Mouse (Mus musculus) erythroid progenitor cell, adult 5-6 weeks (primary cell): ENCODE results near the gene Olfr190. TPM values are rescaled to one million over a fixed set of nuclear protein-coding genes. Genes with fewer than 3 reads are reported as not detected.
"Not testable (repeated sequence)": the region's sequence is repeated elsewhere in the genome, so short reads cannot be mapped to it uniquely, and the experiment has no call there.

ENCODE experiments used
- ATAC-seq: replicated peaks from 2 replicates; pipeline ENCODE4 v1.8.0; 2016; ENCODE audit warnings: moderate number of reproducible peaks, mild to moderate bottlenecking, moderate TSS enrichment, inconsistent platforms; ENCODE audit not compliant: poor library complexity, low FRiP score, severe bottlenecking
- total RNA-seq, 2 experiments: library from RNA; stranded (forward) in 1 of 2; stranded (reverse) in 1 of 2; fragments of 150-400 nt in 1 of 2; fragments of 186-747, 209-891 nt in 1 of 2; gene quantifications; 2 replicates each; pipeline versions ENCODE4 v1.2.3 to v1.2.4; 2015 to 2017; ENCODE audit warnings: low replicate concordance in 2 of 2

The Olfr190 gene
- total RNA-seq (2015; ENCODE audit: low replicate concordance) (not detected in 2 replicates), total RNA-seq (2017; ENCODE audit: low replicate concordance) (not detected in 2 replicates)

- no peak for ATAC-seq
Measured at GRCm38 (mm10) chr16:59077905-59078304, at the start of gene Olfr190. Gene Olfr190 (minus strand): TSS chr16:59078005.

DNA sequence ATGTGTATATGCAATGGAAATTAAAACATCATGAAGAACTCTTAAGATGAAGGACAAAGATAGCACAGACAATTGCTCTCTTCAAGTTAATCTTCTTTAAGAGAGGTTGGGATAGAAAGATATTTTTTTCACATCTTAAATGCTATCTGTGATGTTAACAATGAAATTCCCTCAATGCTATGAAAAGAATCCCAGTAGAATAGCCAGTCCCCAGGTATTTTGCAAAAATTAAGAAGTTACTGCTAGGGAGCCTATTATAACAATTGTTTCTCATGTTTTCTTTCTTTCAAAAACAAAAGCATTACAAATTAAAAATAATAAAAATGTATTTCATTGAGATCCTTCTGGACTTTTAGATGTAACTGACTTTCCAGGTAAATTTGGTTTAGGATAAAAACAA, 43.2 kb upstream of the Olfr190 start, which contains the start of gene Olfr194:
Olfr194 (minus strand) TSS at position 101 of the 400 bp plus-strand sequence.
- ATAC-seq: no peak

DNA sequence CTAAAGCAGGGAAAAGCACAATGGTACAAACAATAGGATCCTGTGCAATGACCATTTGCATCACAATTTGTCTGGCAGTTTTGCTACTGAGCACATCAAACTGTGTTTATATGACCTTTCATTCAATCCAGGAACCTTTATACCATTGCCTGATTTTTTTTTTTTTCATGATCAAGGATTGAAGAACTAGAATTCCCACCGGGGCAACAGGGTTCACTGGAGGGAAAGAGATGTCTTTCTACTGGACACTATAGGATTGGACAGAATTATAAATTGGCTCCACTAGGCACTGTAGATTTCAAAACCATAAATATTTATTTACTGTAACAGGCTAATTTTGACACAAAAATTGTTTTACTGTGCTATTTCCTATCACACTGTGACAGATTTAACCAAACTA, 34.0 kb upstream of the Olfr190 start, which contains the start of gene Olfr193:
Olfr193 (minus strand) TSS at position 101 of the 400 bp plus-strand sequence.
- no peak for ATAC-seq

DNA sequence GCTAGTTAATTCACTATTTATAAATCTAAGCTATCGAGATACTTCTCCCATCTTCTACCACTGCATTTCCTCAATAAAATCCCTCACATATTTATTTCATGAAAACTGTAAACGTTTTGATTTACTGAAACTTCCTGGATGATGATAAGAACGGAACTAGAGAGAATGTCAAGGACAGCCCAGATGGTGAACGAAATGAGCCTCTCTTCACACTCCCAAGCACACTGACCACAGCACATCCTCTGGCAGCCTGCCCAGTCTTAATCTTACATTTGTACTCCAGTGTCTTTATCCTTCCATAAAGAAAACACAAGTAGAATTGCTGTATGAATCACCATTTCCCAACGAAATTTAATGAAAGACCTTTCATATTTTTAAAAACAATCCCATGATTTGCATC, 30.7 kb upstream of the Olfr190 start:
- ATAC-seq: not testable (repeated sequence)

- ATAC-seq: no peak
Measured at GRCm38 (mm10) chr16:59105312-59105711, 27.5 kb upstream of the Olfr190 start.

DNA sequence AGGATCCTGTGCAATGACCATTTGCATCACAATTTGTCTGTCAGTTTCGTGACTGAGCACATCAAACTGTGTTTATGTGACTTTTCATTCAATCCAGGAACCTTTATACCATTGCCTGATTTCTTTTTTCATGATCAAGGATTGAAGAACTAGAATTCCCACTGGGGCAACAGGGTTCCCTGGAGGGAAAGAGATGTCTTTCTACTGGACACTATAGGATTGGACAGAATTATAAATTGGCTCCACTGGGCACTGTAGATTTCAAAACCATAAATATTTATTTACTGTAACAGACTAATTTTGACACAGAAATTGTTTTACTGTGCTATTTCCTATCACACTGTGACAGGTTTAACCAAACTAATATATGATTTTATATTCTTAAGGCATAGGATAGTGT, 11.9 kb upstream of the Olfr190 start, which contains the start of gene Olfr191:
Olfr191 (minus strand) TSS at position 101 of the 400 bp plus-strand sequence.
- ATAC-seq: not testable (repeated sequence)

DNA sequence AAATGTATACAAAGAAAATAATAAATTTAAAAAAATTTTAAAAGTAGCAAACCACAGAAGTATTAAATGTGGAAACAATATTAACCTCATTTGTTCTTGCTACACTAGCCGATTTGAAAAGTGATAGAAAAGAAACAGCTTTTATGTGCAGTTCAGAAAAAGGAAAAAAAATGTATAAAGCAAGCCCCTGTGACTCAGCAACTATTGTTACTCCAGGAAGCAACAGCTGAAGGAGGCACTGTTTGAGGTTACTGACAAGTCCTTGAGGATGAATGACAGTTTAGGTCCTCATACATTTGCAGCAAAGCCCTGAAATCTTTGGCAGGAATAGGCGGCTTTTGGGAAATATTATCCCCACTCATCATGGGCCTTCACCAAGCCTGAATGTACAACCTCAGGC, 3.3 kb upstream of the Olfr190 start:
- ATAC-seq: not testable (repeated sequence)

DNA sequence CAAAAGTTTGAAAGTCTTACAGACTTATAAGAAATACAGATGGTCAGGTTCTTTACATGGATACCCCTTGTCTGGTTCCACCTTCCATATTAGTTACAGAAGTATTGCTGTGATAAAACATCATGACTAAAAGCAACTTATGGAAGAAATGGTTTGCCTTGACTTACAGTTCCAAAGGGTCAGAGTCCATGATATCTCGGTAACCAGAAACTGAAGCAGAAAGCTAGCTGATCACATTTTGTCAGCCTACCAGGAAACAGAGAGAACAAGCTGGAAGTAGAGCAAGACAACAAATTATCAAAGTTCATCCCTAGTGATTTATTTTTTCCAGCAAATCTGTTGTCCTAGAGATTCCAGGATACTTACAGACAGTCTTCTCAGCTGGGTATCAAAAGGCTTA, 4.3 kb downstream of the Olfr190 start:
- no peak for ATAC-seq

DNA sequence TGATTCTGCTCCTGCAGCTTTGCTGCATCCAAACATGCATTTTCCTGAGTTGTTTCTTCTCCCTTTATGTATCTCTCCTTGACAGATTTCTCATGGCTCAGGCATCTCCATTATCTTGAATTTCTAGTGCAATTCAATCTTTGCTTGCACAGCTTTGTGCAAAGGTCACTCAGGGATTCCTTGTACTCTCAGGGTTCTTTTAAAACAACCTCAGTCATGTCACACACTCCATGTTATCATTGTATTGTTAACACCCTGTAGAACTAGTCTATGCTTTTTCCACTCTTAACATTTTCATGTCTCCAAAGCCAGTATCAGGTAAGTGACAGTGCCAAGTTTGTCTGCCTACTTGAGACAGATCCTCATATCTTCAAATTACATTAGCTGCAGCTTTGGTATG, 6.0 kb downstream of the Olfr190 start:
- no peak for ATAC-seq

DNA sequence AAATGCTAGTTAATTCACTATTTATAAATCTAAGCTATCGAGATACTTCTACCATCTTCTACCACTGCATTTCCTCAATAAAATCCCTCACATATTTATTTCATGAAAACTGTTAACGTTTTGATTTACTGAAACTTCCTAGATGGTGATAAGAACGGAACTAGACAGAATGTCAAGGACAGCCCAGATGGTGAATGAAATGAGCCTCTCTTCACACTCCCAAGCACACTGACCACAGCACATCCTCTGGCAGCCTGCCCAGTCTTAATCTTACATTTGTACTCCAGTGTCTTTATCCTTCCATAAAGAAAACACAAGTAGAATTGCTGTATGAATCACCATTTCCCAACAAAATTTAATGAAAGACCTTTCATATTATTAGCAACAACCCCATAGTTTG, 15.4 kb downstream of the Olfr190 start:
- ATAC-seq: not testable (repeated sequence)

- not testable (repeated sequence) for ATAC-seq
Measured at GRCm38 (mm10) chr16:59049286-59049685, 28.5 kb downstream of the Olfr190 start.

- ATAC-seq: no peak
Measured at GRCm38 (mm10) chr16:59048860-59049259, 28.9 kb downstream of the Olfr190 start.

DNA sequence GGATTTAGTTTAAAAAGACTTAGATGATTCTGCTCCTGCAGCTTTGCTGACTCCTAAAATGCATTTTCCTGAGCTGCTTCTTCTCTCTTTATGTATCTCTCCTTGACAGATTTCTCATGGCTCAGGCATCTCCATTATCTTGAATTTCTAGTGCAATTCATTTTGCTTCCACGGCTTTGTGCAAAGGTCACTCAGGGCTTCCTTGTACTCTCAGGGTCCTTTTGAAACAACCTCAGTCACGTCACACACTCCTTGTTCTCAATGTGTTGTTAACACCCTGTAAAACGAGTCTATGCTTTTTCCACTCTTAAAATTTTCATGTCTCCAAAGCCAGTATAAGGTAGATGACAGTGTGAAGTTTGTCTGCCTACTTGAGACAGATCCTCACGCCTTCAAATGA, 30.2 kb downstream of the Olfr190 start:
- no peak for ATAC-seq

GRCm38 (mm10) chr16:59045835-59046234, 32.0 kb downstream of the Olfr190 start:
- no peak for ATAC-seq

- ATAC-seq: no peak
Measured at GRCm38 (mm10) chr16:59039710-59040109, 38.1 kb downstream of the Olfr190 start, which contains the start of gene Olfr187. Gene Olfr187 (minus strand): TSS chr16:59039767.

DNA sequence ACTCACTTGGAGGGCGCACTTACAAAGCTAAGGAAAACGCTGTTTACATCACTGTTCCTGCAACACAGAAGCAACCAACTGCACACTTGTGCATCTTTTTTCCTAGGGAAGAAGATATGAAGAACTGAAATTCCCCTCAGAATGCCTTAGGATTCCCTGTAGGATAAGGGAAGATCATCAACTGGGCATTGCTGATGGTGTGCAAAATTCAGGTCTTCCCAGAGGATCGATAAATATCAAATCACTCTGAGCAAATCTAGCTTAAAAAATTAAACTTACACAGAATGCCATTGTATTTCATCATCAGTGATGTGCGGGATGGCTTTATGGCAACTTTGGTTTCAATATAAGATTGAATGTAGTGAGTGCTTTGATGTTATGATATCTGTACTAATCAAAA, 47.6 kb downstream of the Olfr190 start, which contains the start of gene Olfr186:
Olfr186 (minus strand) TSS at position 101 of the 400 bp plus-strand sequence.
- no peak for ATAC-seq

Other genes with a start within 250 kb of the Olfr190 start
- gene Olfr177, start 203.2 kb downstream of the Olfr190 start, total RNA-seq (2015; ENCODE audit: low replicate concordance): not detected in 2 replicates
- gene Olfr177, start 203.2 kb downstream of the Olfr190 start, total RNA-seq (2017; ENCODE audit: low replicate concordance): not detected in 2 replicates
- gene Olfr178, start 185.9 kb downstream of the Olfr190 start, total RNA-seq (2015; ENCODE audit: low replicate concordance): not detected in 2 replicates
- gene Olfr178, start 185.9 kb downstream of the Olfr190 start, total RNA-seq (2017; ENCODE audit: low replicate concordance): not detected in 2 replicates
- not detected in 2 replicates for gene Olfr181, start 149.2 kb downstream of the Olfr190 start, total RNA-seq (2015; ENCODE audit: low replicate concordance)
- not detected in 2 replicates for gene Olfr181, start 149.2 kb downstream of the Olfr190 start, total RNA-seq (2017; ENCODE audit: low replicate concordance)
- not detected in 2 replicates for gene Olfr180, start 148.6 kb downstream of the Olfr190 start, total RNA-seq (2015; ENCODE audit: low replicate concordance)
- gene Olfr180, start 148.6 kb downstream of the Olfr190 start, total RNA-seq (2017; ENCODE audit: low replicate concordance): not detected in 2 replicates
- gene Olfr183, start 82.6 kb downstream of the Olfr190 start, total RNA-seq (2015; ENCODE audit: low replicate concordance): not detected in 2 replicates
- gene Olfr183, start 82.6 kb downstream of the Olfr190 start, total RNA-seq (2017; ENCODE audit: low replicate concordance): not detected in 2 replicates
- not detected in 2 replicates for gene Olfr186, start 47.7 kb downstream of the Olfr190 start, total RNA-seq (2015; ENCODE audit: low replicate concordance)
- gene Olfr186, start 47.7 kb downstream of the Olfr190 start, total RNA-seq (2017; ENCODE audit: low replicate concordance): not detected in 2 replicates
- not detected in 2 replicates for gene Olfr187, start 38.2 kb downstream of the Olfr190 start, total RNA-seq (2015; ENCODE audit: low replicate concordance)
- gene Olfr187, start 38.2 kb downstream of the Olfr190 start, total RNA-seq (2017; ENCODE audit: low replicate concordance): not detected in 2 replicates
- gene Olfr191, start 11.8 kb upstream of the Olfr190 start, total RNA-seq (2015; ENCODE audit: low replicate concordance): not detected in 2 replicates
- not detected in 2 replicates for gene Olfr191, start 11.8 kb upstream of the Olfr190 start, total RNA-seq (2017; ENCODE audit: low replicate concordance)
- not detected in 2 replicates for gene Olfr193, start 33.9 kb upstream of the Olfr190 start, total RNA-seq (2015; ENCODE audit: low replicate concordance)
- gene Olfr193, start 33.9 kb upstream of the Olfr190 start, total RNA-seq (2017; ENCODE audit: low replicate concordance): not detected in 2 replicates
- gene Olfr194, start 43.1 kb upstream of the Olfr190 start, total RNA-seq (2015; ENCODE audit: low replicate concordance): not detected in 2 replicates
- gene Olfr194, start 43.1 kb upstream of the Olfr190 start, total RNA-seq (2017; ENCODE audit: low replicate concordance): not detected in 2 replicates
- not detected in 2 replicates for gene Olfr195, start 69.0 kb upstream of the Olfr190 start, total RNA-seq (2015; ENCODE audit: low replicate concordance)
- not detected in 2 replicates for gene Olfr195, start 69.0 kb upstream of the Olfr190 start, total RNA-seq (2017; ENCODE audit: low replicate concordance)
- gene Olfr196, start 92.4 kb upstream of the Olfr190 start, total RNA-seq (2015; ENCODE audit: low replicate concordance): not detected in 2 replicates
- not detected in 2 replicates for gene Olfr196, start 92.4 kb upstream of the Olfr190 start, total RNA-seq (2017; ENCODE audit: low replicate concordance)
- not detected in 2 replicates for gene Olfr198, start 125.5 kb upstream of the Olfr190 start, total RNA-seq (2015; ENCODE audit: low replicate concordance)
- not detected in 2 replicates for gene Olfr198, start 125.5 kb upstream of the Olfr190 start, total RNA-seq (2017; ENCODE audit: low replicate concordance)
- not detected in 2 replicates for gene Olfr199, start 141.8 kb upstream of the Olfr190 start, total RNA-seq (2015; ENCODE audit: low replicate concordance)
- not detected in 2 replicates for gene Olfr199, start 141.8 kb upstream of the Olfr190 start, total RNA-seq (2017; ENCODE audit: low replicate concordance)
- not detected in 2 replicates for gene Olfr201, start 194.6 kb upstream of the Olfr190 start, total RNA-seq (2015; ENCODE audit: low replicate concordance)
- gene Olfr201, start 194.6 kb upstream of the Olfr190 start, total RNA-seq (2017; ENCODE audit: low replicate concordance): not detected in 2 replicates
- gene Olfr202, start 208.8 kb upstream of the Olfr190 start, total RNA-seq (2015; ENCODE audit: low replicate concordance): not detected in 2 replicates
- not detected in 2 replicates for gene Olfr202, start 208.8 kb upstream of the Olfr190 start, total RNA-seq (2017; ENCODE audit: low replicate concordance)
- not detected in 2 replicates for gene Olfr203, start 220.9 kb upstream of the Olfr190 start, total RNA-seq (2015; ENCODE audit: low replicate concordance)
- not detected in 2 replicates for gene Olfr203, start 220.9 kb upstream of the Olfr190 start, total RNA-seq (2017; ENCODE audit: low replicate concordance)
- not detected in 2 replicates for gene Olfr204, start 240.2 kb upstream of the Olfr190 start, total RNA-seq (2015; ENCODE audit: low replicate concordance)
- not detected in 2 replicates for gene Olfr204, start 240.2 kb upstream of the Olfr190 start, total RNA-seq (2017; ENCODE audit: low replicate concordance)